Mouse (Mus musculus): ENCODE data around the gene Hist2h4.
"Not testable (repeated sequence)": the region's sequence is repeated elsewhere in the genome, so short reads cannot be mapped to it uniquely, and the experiment has no call there.

Hist2h4 gene

GRCm38 (mm10) chr3:96221640-96222038 lies 41.5 kb downstream of the Hist2h4 start:
- no peak for DNase-seq (ENCODE audit: low spot score)

DNA sequence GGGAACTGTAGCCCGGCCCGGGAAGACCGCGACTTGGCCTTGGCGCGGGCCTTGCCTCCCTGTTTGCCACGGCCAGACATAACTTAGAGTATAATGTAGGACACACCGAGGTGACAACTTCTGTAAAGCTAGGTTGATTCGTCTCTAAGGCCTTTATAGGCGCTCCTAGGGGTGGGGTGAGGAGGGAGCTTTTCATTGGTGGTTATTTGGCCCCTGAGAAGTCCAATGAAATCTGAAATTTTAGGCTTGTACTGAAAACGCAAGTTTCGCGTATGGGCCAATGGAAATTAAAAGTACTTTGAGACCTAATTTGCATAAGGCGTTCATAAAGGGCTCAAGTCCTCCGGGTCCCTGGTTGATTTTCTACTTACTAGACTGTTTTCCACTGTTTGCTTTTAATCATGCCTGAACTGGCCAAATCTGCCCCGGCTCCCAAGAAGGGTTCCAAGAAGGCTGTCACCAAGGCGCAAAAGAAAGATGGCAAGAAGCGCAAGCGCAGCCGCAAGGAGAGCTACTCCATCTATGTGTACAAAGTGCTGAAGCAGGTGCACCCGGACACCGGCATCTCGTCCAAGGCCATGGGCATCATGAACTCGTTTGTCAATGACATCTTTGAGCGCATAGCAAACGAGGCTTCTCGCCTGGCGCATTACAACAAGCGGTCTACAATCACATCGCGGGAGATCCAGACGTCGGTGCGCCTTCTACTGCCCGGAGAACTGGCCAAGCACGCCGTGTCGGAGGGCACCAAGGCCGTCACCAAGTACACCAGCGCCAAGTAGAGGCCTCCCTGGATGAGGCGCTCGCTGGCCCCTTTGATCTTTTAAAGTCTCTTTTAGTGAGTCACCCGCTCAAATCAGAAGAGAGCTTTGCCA lies 42.1 kb downstream of the Hist2h4 start, which contains the start of the genes Hist2h2ac and Hist2h2be:
Hist2h2ac (minus strand) TSS at position 116 of the 875 bp plus-strand sequence.
Hist2h2be (plus strand) TSS at position 355 of the 875 bp plus-strand sequence.
- peak; percentile 80 for DNase-seq (ENCODE audit: low spot score)

GRCm38 (mm10) chr3:96220131-96220764 lies 42.9 kb downstream of the Hist2h4 start:
- DNase-seq (ENCODE audit: low spot score): not testable (repeated sequence)

- DNase-seq (ENCODE audit: low spot score): peak; percentile 64
Observed at GRCm38 (mm10) chr3:96219661-96220130, 43.4 kb downstream of the Hist2h4 start, which contains the start of the genes Bola1 and Hist2h2ab. Gene Bola1, minus strand, starts transcription at chr3:96219709. Gene Hist2h2ab, plus strand, starts transcription at chr3:96219865.

- DNase-seq (ENCODE audit: low spot score): no peak
Observed at GRCm38 (mm10) chr3:96219191-96219641, 43.9 kb downstream of the Hist2h4 start.

Measured in testis, postnatal 14 days (tissue).